Mouse (Mus musculus): ENCODE data around the gene 1700056E22Rik. TPM values are rescaled to one million over a fixed set of nuclear protein-coding genes. Genes with fewer than 3 reads are reported as not detected.

1700056E22Rik gene
- 27.2 TPM for polyA plus RNA-seq (2014; fragmentation: Illumina TruSeq; extraction: RNeasy Lipid Tissue Mini Kit (QIAGEN cat#74804); ENCODE audit: low read depth, low replicate concordance)

DNA sequence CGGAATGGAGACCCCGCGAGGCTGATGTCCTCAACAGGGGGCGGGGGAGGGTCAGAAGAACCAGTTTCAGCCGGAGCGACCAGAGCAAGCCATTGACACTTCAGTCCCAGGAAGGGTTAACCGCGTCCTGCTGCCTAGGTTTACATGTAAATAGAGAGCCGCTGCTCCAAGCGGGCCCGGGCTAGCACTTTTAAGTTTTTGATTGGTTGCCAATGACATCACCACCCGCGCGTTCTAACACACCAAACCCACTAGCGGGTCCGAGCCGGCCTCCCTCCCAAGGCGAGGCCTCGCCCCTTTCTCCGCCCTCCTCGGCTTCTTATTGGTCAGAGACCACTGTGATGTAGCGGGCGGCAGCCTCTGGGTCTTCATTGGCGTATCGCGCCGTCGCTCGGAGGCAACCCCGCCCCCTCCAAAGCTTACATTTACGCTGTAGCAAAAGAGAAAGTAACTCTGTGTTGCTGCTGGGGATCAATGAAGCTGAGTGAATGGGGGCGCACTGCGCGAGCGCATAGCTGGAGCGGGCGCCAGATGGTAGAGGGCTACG lies at the start of gene 1700056E22Rik:
TSS of gene 1700056E22Rik (minus strand) at position 291 of the 547 bp plus-strand sequence.

GRCm38 (mm10) chr1:184013106-184013505 lies 21.0 kb downstream of the 1700056E22Rik start, which contains the start of gene Dusp10:
Gene Dusp10 (plus strand): TSS chr1:184013302.

Other genes with a start within 250 kb of the 1700056E22Rik start
- gene Dusp10, start 21.0 kb downstream of the 1700056E22Rik start, polyA plus RNA-seq (2014; fragmentation: Illumina TruSeq; extraction: RNeasy Lipid Tissue Mini Kit (QIAGEN cat#74804); ENCODE audit: low read depth, low replicate concordance): 5.8 TPM